Mouse (Mus musculus): Measurements from ENCODE around the gene Lrrc8d. TPM values are rescaled to one million over a fixed set of nuclear protein-coding genes. Genes with fewer than 3 reads are reported as not detected.

The Lrrc8d gene
- total and polyA plus RNA-seq, 2 experiments from 2014 or later, result 16.8 to 37.2 TPM

GRCm38 (mm10) chr5:105761848-105762482 lies 62.2 kb downstream of the Lrrc8d start:
- Histone ChIP-seq H3K4me3 (ENCODE audit: low read depth, low read length) (no peak overlapping the region), H3K36me3 (ENCODE audit: insufficient read depth) (peaks cover 6% of the 10 kb centered on the region), H3K27ac (ENCODE audit: low read depth, low read length) (0 out of 2 replicates have a peak overlapping the region, but pooled peaks have one; percentile 2), H3K9me3 (ENCODE audit: low read length) (no peaks in the 10 kb centered on the region), H3K4me1 (ENCODE audit: insufficient read depth) (peaks cover 11% of the 10 kb centered on the region; the same call in 1 of the 2 replicates), H3K4me2 (ENCODE audit: low read depth) (no peak overlapping the region), H3K27me3 (ENCODE audit: insufficient read depth, low read length) (no peaks in the 10 kb centered on the region), H3K9ac (no peak overlapping the region)
- 33% methylated on average over 11 of the region's 11 CpGs for WGBS
- DNase-seq (peak; percentile 38), ATAC-seq (peak; percentile 66)
- no peak for TF ChIP-seq CTCF (IDR thresholded peaks at IDR 0.05; ENCODE audit: low read depth)

DNA sequence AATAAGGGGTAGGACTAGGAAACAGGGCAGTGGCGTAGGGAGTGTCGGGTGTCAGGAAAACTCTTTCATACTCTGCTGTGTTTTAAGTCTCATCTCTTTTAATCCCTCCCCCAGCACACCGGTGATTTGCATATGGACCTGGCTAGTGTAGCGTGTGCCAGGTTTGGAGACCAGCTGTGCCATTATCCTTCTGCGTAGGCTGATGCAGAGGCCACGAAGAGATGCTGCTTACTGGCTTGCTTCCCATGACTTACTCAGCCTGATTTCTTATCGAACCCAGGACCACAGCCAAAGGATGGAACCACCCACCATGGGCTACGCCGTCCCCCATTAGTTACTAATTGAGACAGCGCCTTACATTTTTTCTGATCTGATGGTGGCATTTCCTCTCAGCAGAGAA lies 64.6 kb downstream of the Lrrc8d start:
- H3K4me1 ChIP-seq (ENCODE audit: insufficient read depth), result peaks cover 11% of the 10 kb centered on the region; the same call in 1 of the 2 replicates
- no peak overlapping the region for H3K4me3 ChIP-seq (ENCODE audit: low read depth, low read length)
- TF ChIP-seq CTCF (IDR thresholded peaks at IDR 0.05; ENCODE audit: low read depth), result no peak
- H3K36me3 ChIP-seq (ENCODE audit: insufficient read depth), result peaks cover 6% of the 10 kb centered on the region
- WGBS, result 51% methylated on average over 10 of the region's 10 CpGs
- H3K27ac ChIP-seq (ENCODE audit: low read depth, low read length), result no peak overlapping the region
- H3K4me2 ChIP-seq (ENCODE audit: low read depth), result no peak overlapping the region
- H3K9ac ChIP-seq, result no peak overlapping the region
- ATAC-seq (no peak), DNase-seq (no peak)
- no peaks in the 10 kb centered on the region for H3K27me3 ChIP-seq (ENCODE audit: insufficient read depth, low read length)
- no peaks in the 10 kb centered on the region for H3K9me3 ChIP-seq (ENCODE audit: low read length)

DNA sequence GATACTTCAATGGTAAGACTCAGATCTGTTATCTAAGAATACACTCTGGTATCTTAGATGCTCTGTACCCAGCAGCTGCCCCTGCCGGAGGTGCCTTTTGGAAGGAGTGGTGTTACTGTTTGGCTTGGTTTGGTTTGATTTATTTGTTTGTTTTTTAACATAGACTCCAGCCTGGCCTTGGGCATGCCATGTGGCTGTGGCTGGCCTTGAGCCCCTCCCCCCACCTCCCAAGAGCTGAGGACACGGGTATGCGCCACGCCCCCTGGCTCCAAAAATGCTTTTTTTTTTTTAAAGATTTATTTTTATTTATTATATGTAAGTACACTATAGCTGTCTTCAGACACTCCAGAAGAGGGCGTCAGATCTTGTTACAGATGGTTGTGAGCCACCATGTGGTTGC lies 65.6 kb downstream of the Lrrc8d start:
- H3K4me3 ChIP-seq (ENCODE audit: low read depth, low read length), result no peak overlapping the region
- no peak for DNase-seq
- H3K36me3 ChIP-seq (ENCODE audit: insufficient read depth), result peaks cover 6% of the 10 kb centered on the region
- H3K27ac ChIP-seq (ENCODE audit: low read depth, low read length), result no peak overlapping the region
- no peaks in the 10 kb centered on the region for H3K9me3 ChIP-seq (ENCODE audit: low read length)
- H3K4me1 ChIP-seq (ENCODE audit: insufficient read depth), result peaks cover 11% of the 10 kb centered on the region; the same call in 1 of the 2 replicates
- no peak for TF ChIP-seq CTCF (IDR thresholded peaks at IDR 0.05; ENCODE audit: low read depth)
- no peak for ATAC-seq
- 90% methylated on average over 5 of the region's 5 CpGs for WGBS
- H3K9ac ChIP-seq, result no peak overlapping the region
- H3K4me2 ChIP-seq (ENCODE audit: low read depth), result no peak overlapping the region
- H3K27me3 ChIP-seq (ENCODE audit: insufficient read depth, low read length), result no peaks in the 10 kb centered on the region

GRCm38 (mm10) chr5:105776368-105776767 lies 76.6 kb downstream of the Lrrc8d start:
- 0 out of 2 replicates have a peak, but pooled peaks cover 4% of the 10 kb centered on the region for H3K4me1 ChIP-seq (ENCODE audit: insufficient read depth)
- H3K27ac ChIP-seq (ENCODE audit: low read depth, low read length), result no peak overlapping the region
- DNase-seq (no peak), ATAC-seq (peak; percentile 3; the same call in 1 of the 2 replicates)
- H3K27me3 ChIP-seq (ENCODE audit: insufficient read depth, low read length), result no peaks in the 10 kb centered on the region
- H3K4me2 ChIP-seq (ENCODE audit: low read depth), result no peak overlapping the region
- WGBS, result 76% methylated on average over 5 of the region's 5 CpGs
- no peaks in the 10 kb centered on the region for H3K9me3 ChIP-seq (ENCODE audit: low read length)
- H3K4me3 ChIP-seq (ENCODE audit: low read depth, low read length), result no peak overlapping the region
- no peaks in the 10 kb centered on the region for H3K36me3 ChIP-seq (ENCODE audit: insufficient read depth)
- TF ChIP-seq CTCF (IDR thresholded peaks at IDR 0.05; ENCODE audit: low read depth), result no peak
- no peak overlapping the region for H3K9ac ChIP-seq

- Histone ChIP-seq H3K9ac (no peak overlapping the region), H3K9me3 (ENCODE audit: low read length) (no peaks in the 10 kb centered on the region), H3K4me3 (ENCODE audit: low read depth, low read length) (no peak overlapping the region), H3K27ac (ENCODE audit: low read depth, low read length) (no peak overlapping the region), H3K36me3 (ENCODE audit: insufficient read depth) (no peaks in the 10 kb centered on the region), H3K4me1 (ENCODE audit: insufficient read depth) (0 out of 2 replicates have a peak, but pooled peaks cover 4% of the 10 kb centered on the region), H3K4me2 (ENCODE audit: low read depth) (no peak overlapping the region), H3K27me3 (ENCODE audit: insufficient read depth, low read length) (no peaks in the 10 kb centered on the region)
- DNase-seq (no peak), ATAC-seq (0 out of 2 replicates have a peak, but pooled peaks have one; percentile 14)
- no peak for TF ChIP-seq CTCF (IDR thresholded peaks at IDR 0.05; ENCODE audit: low read depth)
- WGBS, result 51% methylated on average over 12 of the region's 12 CpGs
Measured at GRCm38 (mm10) chr5:105776978-105777593, 77.3 kb downstream of the Lrrc8d start.

GRCm38 (mm10) chr5:105777645-105778044 lies 77.9 kb downstream of the Lrrc8d start:
- no peaks in the 10 kb centered on the region for H3K36me3 ChIP-seq (ENCODE audit: insufficient read depth)
- H3K27me3 ChIP-seq (ENCODE audit: insufficient read depth, low read length), result no peaks in the 10 kb centered on the region
- H3K4me2 ChIP-seq (ENCODE audit: low read depth), result no peak overlapping the region
- no peak overlapping the region for H3K27ac ChIP-seq (ENCODE audit: low read depth, low read length)
- 0 out of 2 replicates have a peak, but pooled peaks cover 4% of the 10 kb centered on the region for H3K4me1 ChIP-seq (ENCODE audit: insufficient read depth)
- TF ChIP-seq CTCF (IDR thresholded peaks at IDR 0.05; ENCODE audit: low read depth), result no peak
- no peaks in the 10 kb centered on the region for H3K9me3 ChIP-seq (ENCODE audit: low read length)
- DNase-seq (no peak), ATAC-seq (no peak)
- WGBS, result 65% methylated on average over 8 of the region's 8 CpGs
- no peak overlapping the region for H3K9ac ChIP-seq
- no peak overlapping the region for H3K4me3 ChIP-seq (ENCODE audit: low read depth, low read length)

DNA sequence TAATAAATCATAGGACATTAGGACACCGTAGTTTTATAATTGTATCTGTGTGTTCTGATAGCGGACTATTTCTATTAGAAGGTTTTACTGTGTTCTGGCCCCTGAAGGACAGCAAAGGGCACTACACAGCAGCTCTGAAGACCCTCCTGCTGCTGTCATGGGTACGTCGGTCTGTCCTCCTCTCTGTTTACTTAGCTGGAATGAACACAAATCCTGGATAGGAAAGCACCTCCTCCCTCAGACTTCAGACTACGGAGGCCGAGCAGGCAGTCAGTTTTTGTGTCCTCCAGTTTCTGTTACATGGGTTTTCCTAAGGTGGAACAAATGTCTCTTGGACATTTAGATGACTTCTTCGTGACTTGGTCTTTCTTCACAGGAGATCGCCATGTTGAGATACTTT lies 78.4 kb downstream of the Lrrc8d start:
- Histone ChIP-seq H3K9ac (no peak overlapping the region), H3K4me1 (ENCODE audit: insufficient read depth) (0 out of 2 replicates have a peak, but pooled peaks cover 4% of the 10 kb centered on the region), H3K36me3 (ENCODE audit: insufficient read depth) (no peaks in the 10 kb centered on the region), H3K4me3 (ENCODE audit: low read depth, low read length) (no peak overlapping the region), H3K9me3 (ENCODE audit: low read length) (no peaks in the 10 kb centered on the region), H3K27ac (ENCODE audit: low read depth, low read length) (no peak overlapping the region), H3K4me2 (ENCODE audit: low read depth) (no peak overlapping the region), H3K27me3 (ENCODE audit: insufficient read depth, low read length) (no peaks in the 10 kb centered on the region)
- ATAC-seq, result no peak
- TF ChIP-seq CTCF (IDR thresholded peaks at IDR 0.05; ENCODE audit: low read depth), result no peak
- WGBS, result 92% methylated on average over 8 of the region's 8 CpGs
- DNase-seq, result no peak
